Mouse (Mus musculus): ENCODE results near the gene Gna11. TPM values are rescaled to one million over a fixed set of nuclear protein-coding genes. Genes with fewer than 3 reads are reported as not detected.

Gna11 gene
- total RNA-seq, 1 experiment, result 53.4 TPM

GRCm38 (mm10) chr10:81491018-81491417 lies 54.0 kb downstream of the Gna11 start:
- in situ Hi-C loops (cut with MboI; ENCODE audit: low sequenced_read_pairs in 2 of 2, unreplicated experiment in 2 of 2), result no loop called here
- peaks cover 67% of the 10 kb centered on the region for H3K36me3 ChIP-seq (ENCODE audit: control insufficient read depth, insufficient read depth, low read length, poor library complexity, severe bottlenecking)
- TF ChIP-seq HCFC1 (IDR thresholded peaks at IDR 0.05; ENCODE audit: borderline replicate concordance, insufficient read depth, low read length) (no peak), MAFK (IDR thresholded peaks at IDR 0.05; ENCODE audit: insufficient read depth, low read depth, low read length) (no peak), CHD2 (IDR thresholded peaks at IDR 0.05; ENCODE audit: low read depth, low read length) (no peak), ZC3H11A (IDR thresholded peaks at IDR 0.05; ENCODE audit: borderline replicate concordance, low read depth, low read length) (no peak), ZNF384 (IDR thresholded peaks at IDR 0.05; ENCODE audit: low read depth, low read length) (no peak)
- H3K4me1 ChIP-seq (ENCODE audit: control insufficient read depth in 2 of 2, insufficient read depth in 2 of 2, low read length in 2 of 2, poor library complexity in 1 of 2), result peaks cover 0 to 10% of the 10 kb centered on the region in 2 experiments; a peak in 2 of 4 replicates
- H3K4me3 ChIP-seq (ENCODE audit: insufficient read depth in 1 of 2, low read depth in 1 of 2, low read length in 2 of 2, poor library complexity in 1 of 2, severe bottlenecking in 1 of 2), result no peak overlapping the region
- no peak overlapping the region for H3K9ac ChIP-seq (ENCODE audit: insufficient read depth, low read depth, low read length, poor library complexity, severe bottlenecking)
- H3K9me3 ChIP-seq (ENCODE audit: control insufficient read depth, insufficient read depth, low read depth, low read length), result no peaks in the 10 kb centered on the region
- DNase-seq (ENCODE audit: low read depth, low spot score), result no peak
- no peak overlapping the region for H3K27ac ChIP-seq (ENCODE audit: insufficient read depth, low read depth, low read length, poor library complexity, severe bottlenecking)

- no peak for DNase-seq (ENCODE audit: low read depth, low spot score)
- H3K27ac ChIP-seq (ENCODE audit: insufficient read depth, low read depth, low read length, poor library complexity, severe bottlenecking), result no peak overlapping the region
- H3K9ac ChIP-seq (ENCODE audit: insufficient read depth, low read depth, low read length, poor library complexity, severe bottlenecking), result no peak overlapping the region
- H3K4me3 ChIP-seq (ENCODE audit: insufficient read depth in 1 of 2, low read depth in 1 of 2, low read length in 2 of 2, poor library complexity in 1 of 2, severe bottlenecking in 1 of 2), result no peak overlapping the region
- no peaks in the 10 kb centered on the region for H3K9me3 ChIP-seq (ENCODE audit: control insufficient read depth, insufficient read depth, low read depth, low read length)
- no peak for TF ChIP-seq ZNF384 (IDR thresholded peaks at IDR 0.05; ENCODE audit: low read depth, low read length)
- no peak for TF ChIP-seq HCFC1 (IDR thresholded peaks at IDR 0.05; ENCODE audit: borderline replicate concordance, insufficient read depth, low read length)
- no peak for TF ChIP-seq MAFK (IDR thresholded peaks at IDR 0.05; ENCODE audit: insufficient read depth, low read depth, low read length)
- TF ChIP-seq ZC3H11A (IDR thresholded peaks at IDR 0.05; ENCODE audit: borderline replicate concordance, low read depth, low read length), result no peak
- peaks cover 0 to 6% of the 10 kb centered on the region in 2 experiments; a peak in 2 of 4 replicates for H3K4me1 ChIP-seq (ENCODE audit: control insufficient read depth in 2 of 2, insufficient read depth in 2 of 2, low read length in 2 of 2, poor library complexity in 1 of 2)
- in situ Hi-C loops (cut with MboI; ENCODE audit: low sequenced_read_pairs in 2 of 2, unreplicated experiment in 2 of 2), result no loop called here
- peaks cover 67% of the 10 kb centered on the region for H3K36me3 ChIP-seq (ENCODE audit: control insufficient read depth, insufficient read depth, low read length, poor library complexity, severe bottlenecking)
Observed at GRCm38 (mm10) chr10:81489941-81490340, 55.0 kb downstream of the Gna11 start.

GRCm38 (mm10) chr10:81488081-81488480 lies 56.9 kb downstream of the Gna11 start:
- no peak for DNase-seq (ENCODE audit: low read depth, low spot score)
- Histone ChIP-seq H3K4me1 (ENCODE audit: control insufficient read depth in 2 of 2, insufficient read depth in 2 of 2, low read length in 2 of 2, poor library complexity in 1 of 2) (peaks cover 0 to 9% of the 10 kb centered on the region in 2 experiments; a peak in 2 of 4 replicates), H3K9me3 (ENCODE audit: control insufficient read depth, insufficient read depth, low read depth, low read length) (no peaks in the 10 kb centered on the region), H3K9ac (ENCODE audit: insufficient read depth, low read depth, low read length, poor library complexity, severe bottlenecking) (peak overlapping the region; percentile 8; the same call in 1 of the 2 replicates), H3K4me3 (ENCODE audit: insufficient read depth in 1 of 2, low read depth in 1 of 2, low read length in 2 of 2, poor library complexity in 1 of 2, severe bottlenecking in 1 of 2) (no peak overlapping the region), H3K36me3 (ENCODE audit: control insufficient read depth, insufficient read depth, low read length, poor library complexity, severe bottlenecking) (peaks cover 63% of the 10 kb centered on the region), H3K27ac (ENCODE audit: insufficient read depth, low read depth, low read length, poor library complexity, severe bottlenecking) (peak overlapping the region; percentile 50; the same call in 1 of the 2 replicates)
- TF ChIP-seq ZC3H11A (IDR thresholded peaks at IDR 0.05; ENCODE audit: borderline replicate concordance, low read depth, low read length) (no peak), HCFC1 (IDR thresholded peaks at IDR 0.05; ENCODE audit: borderline replicate concordance, insufficient read depth, low read length) (no peak), ZNF384 (IDR thresholded peaks at IDR 0.05; ENCODE audit: low read depth, low read length) (no peak), CHD2 (IDR thresholded peaks at IDR 0.05; ENCODE audit: low read depth, low read length) (no peak), MAFK (IDR thresholded peaks at IDR 0.05; ENCODE audit: insufficient read depth, low read depth, low read length) (no peak)
- in situ Hi-C loops (cut with MboI; ENCODE audit: low sequenced_read_pairs in 2 of 2, unreplicated experiment in 2 of 2), result no loop called here

- Histone ChIP-seq H3K27ac (ENCODE audit: insufficient read depth, low read depth, low read length, poor library complexity, severe bottlenecking) (no peak overlapping the region), H3K4me3 (ENCODE audit: insufficient read depth in 1 of 2, low read depth in 1 of 2, low read length in 2 of 2, poor library complexity in 1 of 2, severe bottlenecking in 1 of 2) (no peak overlapping the region), H3K4me1 (ENCODE audit: control insufficient read depth in 2 of 2, insufficient read depth in 2 of 2, low read length in 2 of 2, poor library complexity in 1 of 2) (peaks cover 0 to 13% of the 10 kb centered on the region in 2 experiments; a peak in 2 of 4 replicates), H3K9ac (ENCODE audit: insufficient read depth, low read depth, low read length, poor library complexity, severe bottlenecking) (no peak overlapping the region), H3K36me3 (ENCODE audit: control insufficient read depth, insufficient read depth, low read length, poor library complexity, severe bottlenecking) (peaks cover 47% of the 10 kb centered on the region), H3K9me3 (ENCODE audit: control insufficient read depth, insufficient read depth, low read depth, low read length) (no peaks in the 10 kb centered on the region)
- in situ Hi-C loops (cut with MboI; ENCODE audit: low sequenced_read_pairs in 2 of 2, unreplicated experiment in 2 of 2), result no loop called here
- DNase-seq (ENCODE audit: low read depth, low spot score), result no peak
- TF ChIP-seq CHD2 (IDR thresholded peaks at IDR 0.05; ENCODE audit: low read depth, low read length) (no peak), ZC3H11A (IDR thresholded peaks at IDR 0.05; ENCODE audit: borderline replicate concordance, low read depth, low read length) (no peak)
Observed at GRCm38 (mm10) chr10:81486496-81486895, 58.5 kb downstream of the Gna11 start.

- no peaks in the 10 kb centered on the region for H3K9me3 ChIP-seq (ENCODE audit: control insufficient read depth, insufficient read depth, low read depth, low read length)
- peaks cover 0 to 18% of the 10 kb centered on the region in 2 experiments; a peak in 2 of 4 replicates for H3K4me1 ChIP-seq (ENCODE audit: control insufficient read depth in 2 of 2, insufficient read depth in 2 of 2, low read length in 2 of 2, poor library complexity in 1 of 2)
- no peak for TF ChIP-seq ZC3H11A (IDR thresholded peaks at IDR 0.05; ENCODE audit: borderline replicate concordance, low read depth, low read length)
- TF ChIP-seq MAFK (IDR thresholded peaks at IDR 0.05; ENCODE audit: insufficient read depth, low read depth, low read length), result no peak
- no peak for TF ChIP-seq CHD2 (IDR thresholded peaks at IDR 0.05; ENCODE audit: low read depth, low read length)
- no peak for TF ChIP-seq ZNF384 (IDR thresholded peaks at IDR 0.05; ENCODE audit: low read depth, low read length)
- TF ChIP-seq HCFC1 (IDR thresholded peaks at IDR 0.05; ENCODE audit: borderline replicate concordance, insufficient read depth, low read length), result no peak
- DNase-seq (ENCODE audit: low read depth, low spot score), result no peak
- peaks cover 39% of the 10 kb centered on the region for H3K36me3 ChIP-seq (ENCODE audit: control insufficient read depth, insufficient read depth, low read length, poor library complexity, severe bottlenecking)
- in situ Hi-C loops (cut with MboI; ENCODE audit: low sequenced_read_pairs in 2 of 2, unreplicated experiment in 2 of 2), result no loop called here
- H3K27ac ChIP-seq (ENCODE audit: insufficient read depth, low read depth, low read length, poor library complexity, severe bottlenecking), result no peak overlapping the region
- H3K9ac ChIP-seq (ENCODE audit: insufficient read depth, low read depth, low read length, poor library complexity, severe bottlenecking), result no peak overlapping the region
- no peak overlapping the region for H3K4me3 ChIP-seq (ENCODE audit: insufficient read depth in 1 of 2, low read depth in 1 of 2, low read length in 2 of 2, poor library complexity in 1 of 2, severe bottlenecking in 1 of 2)
Observed at GRCm38 (mm10) chr10:81485479-81486018, 59.4 kb downstream of the Gna11 start.
